Mouse (Mus musculus) thymus, postnatal 25 days (tissue): ENCODE results near the gene Tbc1d25.
A peak's percentile ranks its signal among the peaks of the same experiment; 100 is the strongest.

ENCODE experiments used
- DNase-seq: peaks from one replicate; pipeline ENCODE4 v3.0.0; 2022

Tbc1d25 gene

GRCm38 (mm10) chrX:8178871-8179270 is 2.9 kb upstream of the Tbc1d25 start:
- DNase-seq, result no peak

DNA sequence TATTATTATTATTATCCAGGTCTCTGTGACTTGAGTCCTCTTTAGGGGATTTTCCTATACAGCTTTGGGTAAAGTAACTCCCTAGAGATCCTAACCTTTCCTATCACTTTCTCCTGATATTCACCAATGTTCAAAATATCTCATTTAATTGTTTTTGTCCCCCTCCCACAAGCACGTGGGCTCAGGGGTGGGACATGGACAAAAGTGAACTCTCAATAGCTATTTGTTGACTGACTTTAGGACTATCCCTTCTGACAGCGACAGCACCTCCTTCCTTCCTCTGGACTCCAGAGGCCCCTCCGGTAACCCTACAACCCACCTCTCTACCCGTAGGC is 845 bp downstream of the Tbc1d25 start:
- DNase-seq, result no peak

DNA sequence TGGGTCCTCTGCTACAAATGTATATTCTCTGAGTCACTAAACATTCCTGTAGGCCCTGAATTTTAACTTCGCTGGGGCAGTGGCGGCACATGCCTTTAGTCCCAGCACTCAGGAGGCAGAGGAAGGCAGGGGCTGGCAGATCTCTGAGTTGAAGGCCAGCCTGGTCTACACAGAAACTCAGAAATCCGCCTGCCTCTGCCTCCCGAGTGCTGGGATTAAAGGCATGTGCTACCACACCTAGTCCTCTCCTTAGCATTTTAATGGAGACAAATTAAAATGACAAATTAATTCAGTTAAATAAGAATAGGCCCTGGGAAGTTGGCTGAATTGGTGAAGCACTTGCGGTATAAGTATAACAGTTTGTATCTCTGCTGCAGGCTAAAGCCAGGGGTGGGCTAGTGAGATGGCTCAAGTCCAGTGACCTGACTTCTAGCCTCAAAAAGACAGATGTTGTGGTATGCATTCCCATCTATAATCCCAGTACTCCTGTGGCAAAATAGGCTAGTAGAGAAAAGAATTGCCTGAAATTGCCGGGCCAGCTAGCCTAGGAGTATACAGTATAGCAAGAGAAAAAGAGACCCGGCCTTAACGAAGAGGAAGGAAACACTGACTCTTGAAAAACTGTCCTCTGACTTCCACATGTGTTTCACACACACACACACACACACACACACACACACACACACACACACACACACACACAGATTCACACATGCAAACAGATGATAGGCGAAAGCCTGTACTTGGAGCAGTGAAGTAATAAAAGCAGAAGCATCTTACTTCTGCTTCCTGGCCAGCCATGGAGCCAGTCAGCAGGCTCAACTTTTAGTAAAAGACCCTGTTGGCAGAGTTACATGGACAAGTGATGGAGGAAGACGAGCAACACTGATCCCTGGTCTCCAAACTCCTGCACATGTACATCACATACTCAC is 8.0 kb downstream of the Tbc1d25 start:
- DNase-seq, result no peak

DNA sequence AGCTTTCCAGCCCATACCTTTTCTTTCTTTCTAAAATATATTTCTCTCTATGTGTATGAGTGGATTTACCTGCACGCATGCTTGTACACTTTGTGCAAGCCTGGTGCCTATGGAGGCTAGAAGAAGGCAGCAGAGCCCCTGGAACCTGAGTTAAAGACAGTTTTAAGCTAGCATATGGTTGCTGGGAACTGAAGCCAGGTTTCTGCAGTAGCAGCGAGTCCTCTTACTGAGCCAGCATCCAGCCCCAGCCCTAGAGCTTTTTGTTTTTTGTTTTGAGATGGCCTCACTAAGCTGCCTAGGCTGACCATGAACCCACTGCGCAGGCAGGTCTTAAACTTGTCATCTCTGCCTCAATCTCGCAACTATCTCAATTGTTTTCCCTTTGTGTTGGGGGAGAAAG is 11.5 kb downstream of the Tbc1d25 start:
- DNase-seq, result no peak

GRCm38 (mm10) chrX:8163076-8163475 is 12.9 kb downstream of the Tbc1d25 start:
- no peak for DNase-seq

- DNase-seq, result peak; percentile 84
These were observed 30.6 kb downstream of the Tbc1d25 start, which contains the start of gene Rbm3 for GRCm38 (mm10) chrX:8145153-8145991. Gene Rbm3 (minus strand): TSS chrX:8145880.

DNA sequence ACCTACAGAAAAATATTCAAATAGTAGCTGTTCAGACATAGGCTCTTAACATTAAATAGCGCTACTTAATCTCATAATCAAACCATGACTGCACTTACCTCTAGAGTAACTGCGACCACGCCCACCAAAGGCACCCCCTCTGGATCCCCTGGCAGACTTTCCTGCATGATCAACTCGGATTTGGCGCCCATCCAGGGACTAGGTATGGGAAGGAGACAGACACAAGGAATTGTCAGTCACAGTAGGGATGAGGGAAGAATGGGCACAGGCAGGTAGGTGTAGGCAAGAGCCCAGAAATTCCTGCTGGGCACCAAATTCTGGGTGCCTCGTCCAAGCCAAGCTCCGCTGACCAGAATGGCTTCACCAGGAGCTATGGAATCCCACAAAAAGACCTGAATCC is 32.2 kb downstream of the Tbc1d25 start:
- no peak for DNase-seq

- DNase-seq, result no peak
These were observed 33.0 kb downstream of the Tbc1d25 start for GRCm38 (mm10) chrX:8142948-8143347.

DNA sequence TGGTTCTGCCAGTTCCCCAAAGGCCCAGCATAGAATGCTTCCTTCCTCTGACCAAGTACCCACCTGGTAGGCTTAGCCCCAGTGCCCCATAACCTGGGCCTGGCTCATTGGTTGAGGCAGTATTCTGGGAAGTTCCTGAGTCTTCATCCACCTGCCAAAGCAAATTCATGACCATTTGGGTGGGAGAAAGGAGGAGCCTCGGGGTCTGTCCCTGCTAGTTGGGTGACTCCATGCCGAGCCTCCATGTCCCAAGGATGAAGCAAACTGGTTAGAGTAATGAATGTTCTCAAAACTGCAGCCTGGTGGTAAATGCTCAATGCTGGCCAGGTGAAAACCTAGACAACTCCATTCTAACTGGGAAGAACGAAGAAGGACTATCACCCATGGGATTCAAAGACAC is 34.9 kb downstream of the Tbc1d25 start:
- no peak for DNase-seq

DNA sequence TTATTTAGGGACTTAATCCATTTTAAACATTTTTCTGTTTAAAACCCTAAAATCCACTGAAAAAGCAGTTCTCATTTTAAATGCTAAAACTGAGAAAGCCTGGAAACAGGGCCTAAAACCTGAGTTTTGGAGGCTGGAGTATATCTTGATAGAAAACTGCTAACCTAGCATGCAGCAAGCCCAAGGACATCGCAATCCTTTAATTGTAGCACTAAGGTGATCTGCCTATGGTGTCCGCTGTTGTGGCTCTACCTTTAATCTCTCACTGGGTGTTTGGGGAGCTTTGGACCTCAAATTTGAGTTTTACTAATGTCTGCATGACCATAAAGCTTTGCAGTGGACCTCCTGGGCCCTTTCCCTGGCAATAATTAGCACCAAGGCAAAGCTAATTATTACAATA is 35.5 kb downstream of the Tbc1d25 start:
- no peak for DNase-seq

- no peak for DNase-seq
These were observed 36.5 kb downstream of the Tbc1d25 start for GRCm38 (mm10) chrX:8139480-8139879.

- DNase-seq, result no peak
These were observed 40.1 kb downstream of the Tbc1d25 start for GRCm38 (mm10) chrX:8135886-8136285.

GRCm38 (mm10) chrX:8132017-8132976 is 43.7 kb downstream of the Tbc1d25 start, which contains the start of gene Wdr13:
Gene Wdr13 (minus strand): TSS chrX:8132892.
- DNase-seq, result peak; percentile 82

GRCm38 (mm10) chrX:8131393-8131792 is 44.6 kb downstream of the Tbc1d25 start:
- DNase-seq, result no peak

GRCm38 (mm10) chrX:8125235-8125634 is 50.7 kb downstream of the Tbc1d25 start:
- DNase-seq, result no peak

DNA sequence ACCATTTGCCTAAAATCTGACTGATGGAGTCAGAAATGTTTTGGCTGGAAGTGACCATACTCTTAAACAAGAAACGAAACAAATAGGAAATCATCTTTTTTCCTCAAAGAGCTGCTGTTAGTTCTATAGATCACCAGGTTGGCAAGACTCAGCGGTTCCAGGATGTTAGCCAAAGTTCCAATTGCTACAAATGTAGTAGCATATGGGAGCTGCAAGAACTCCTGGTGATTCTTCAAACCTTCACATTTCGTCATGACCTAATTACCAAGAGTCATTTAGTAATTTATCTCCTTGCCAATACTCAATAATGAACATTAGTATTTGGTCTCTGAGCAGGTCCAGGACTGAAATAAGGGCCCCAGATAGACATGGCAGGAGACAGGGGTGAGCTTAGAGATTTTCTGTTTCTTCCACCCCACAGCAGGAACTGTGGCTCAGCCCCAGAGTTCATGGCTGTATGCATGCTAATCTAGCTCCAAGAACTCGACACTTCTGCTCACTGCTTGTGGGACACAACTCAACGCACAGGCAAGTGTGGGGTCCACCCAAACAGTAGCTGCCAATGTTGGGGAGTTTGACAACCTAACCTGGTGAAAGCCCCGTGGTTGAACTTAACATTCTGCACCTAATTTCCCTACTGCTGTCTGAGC is 52.0 kb downstream of the Tbc1d25 start:
- DNase-seq, result no peak

- no peak for DNase-seq
These were observed 58.7 kb downstream of the Tbc1d25 start for GRCm38 (mm10) chrX:8117264-8117663.

GRCm38 (mm10) chrX:8115275-8115674 is 60.7 kb downstream of the Tbc1d25 start:
- no peak for DNase-seq

DNA sequence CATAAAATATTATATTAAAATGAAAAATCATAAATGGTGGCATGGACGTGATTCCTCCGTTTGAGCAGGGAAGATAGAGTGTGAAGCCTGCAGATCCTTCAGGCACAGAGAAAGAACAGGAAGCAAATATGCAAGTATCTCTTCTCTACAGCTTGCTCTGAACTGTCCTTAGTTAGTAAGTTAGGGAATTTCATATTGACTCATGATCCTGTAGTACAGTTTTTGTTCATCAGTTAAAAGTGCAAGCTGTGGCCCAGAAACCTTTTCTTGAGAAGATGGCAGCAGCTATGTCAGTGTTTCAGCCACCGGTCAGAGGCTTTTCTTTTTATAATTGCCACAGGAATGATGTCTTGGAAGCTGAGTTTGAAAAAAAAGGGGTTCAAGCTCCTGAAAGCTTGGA is 71.0 kb downstream of the Tbc1d25 start:
- no peak for DNase-seq
